Mouse (Mus musculus): Measurements from ENCODE around the gene 9530053A07Rik.

DNA sequence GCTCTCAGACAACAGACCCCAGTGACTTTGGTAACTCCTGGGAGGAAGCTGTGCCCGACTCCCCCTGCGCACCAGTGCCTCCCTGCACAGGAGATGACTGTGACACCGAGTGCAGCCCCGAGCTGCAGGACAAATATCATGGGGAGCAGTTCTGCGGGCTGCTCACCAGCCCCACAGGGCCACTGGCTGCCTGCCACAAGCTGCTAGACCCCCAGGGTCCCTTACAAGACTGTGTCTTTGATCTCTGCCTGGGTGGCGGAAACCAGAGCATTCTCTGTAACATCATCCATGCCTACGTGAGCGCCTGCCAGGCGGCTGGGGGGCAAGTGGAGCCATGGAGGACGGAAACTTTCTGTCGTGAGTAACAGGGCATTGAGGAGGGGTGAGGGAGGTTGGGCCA, 35.7 kb upstream of the 9530053A07Rik start:
- no peak for TF ChIP-seq TAL1 (IDR thresholded peaks at IDR 0.05; ENCODE audit: low read length)
- no peak for TF ChIP-seq GATA1 (IDR thresholded peaks at IDR 0.05; ENCODE audit: low read length)
